Mouse (Mus musculus) right cerebral cortex, adult 2 months (tissue): ENCODE results near the gene Bmp2k.
"Not testable (repeated sequence)": the region's sequence is repeated elsewhere in the genome, so short reads cannot be mapped to it uniquely, and the experiment has no call there.

ENCODE experiments used
- DNase-seq, 2 experiments: peaks; one replicate each; pipeline ENCODE4 v3.0.0; 2021 to 2022; ENCODE audit warnings: low spot score in 2 of 2

Bmp2k gene

DNA sequence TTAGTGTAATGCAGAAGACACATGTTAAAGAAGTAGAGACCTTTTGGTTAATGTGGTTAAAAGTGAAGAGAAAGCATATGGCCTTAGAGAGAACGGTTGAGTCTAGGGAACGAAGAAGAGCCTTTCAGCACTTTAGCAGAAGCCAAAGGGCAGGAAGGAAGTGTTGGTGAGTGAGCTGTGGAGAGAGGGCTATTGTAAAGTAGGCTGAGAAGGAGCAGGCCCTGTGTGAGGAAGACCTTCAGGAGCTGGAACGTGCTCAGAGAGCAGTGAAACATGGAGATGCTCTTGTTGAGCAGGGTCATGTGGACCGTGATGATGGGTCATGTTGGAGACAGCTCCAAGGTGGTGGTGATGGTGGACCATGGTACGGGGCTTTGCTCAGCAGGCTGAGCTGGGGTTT, 4.8 kb downstream of the Bmp2k start:
- DNase-seq, result no peak

DNA sequence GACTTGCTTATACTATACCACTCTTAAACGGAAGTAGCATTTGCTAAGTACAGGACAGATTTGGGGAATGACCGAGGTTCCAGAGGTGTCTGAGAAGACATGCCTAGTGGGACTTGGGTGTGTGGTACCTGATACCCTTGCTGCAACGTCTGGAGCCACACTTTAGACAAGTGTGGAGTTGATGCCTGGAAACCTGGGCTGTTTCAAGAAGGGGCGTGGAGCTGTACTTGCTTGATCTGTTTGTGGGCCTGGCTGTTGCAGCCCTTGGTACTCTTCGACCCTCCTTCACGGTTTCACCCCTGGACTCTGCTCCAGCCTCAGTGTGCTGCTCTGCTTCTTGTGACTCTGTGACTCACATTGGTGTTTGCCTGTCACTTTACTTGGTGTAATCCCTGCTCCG, 5.4 kb downstream of the Bmp2k start:
- DNase-seq, result no peak

DNA sequence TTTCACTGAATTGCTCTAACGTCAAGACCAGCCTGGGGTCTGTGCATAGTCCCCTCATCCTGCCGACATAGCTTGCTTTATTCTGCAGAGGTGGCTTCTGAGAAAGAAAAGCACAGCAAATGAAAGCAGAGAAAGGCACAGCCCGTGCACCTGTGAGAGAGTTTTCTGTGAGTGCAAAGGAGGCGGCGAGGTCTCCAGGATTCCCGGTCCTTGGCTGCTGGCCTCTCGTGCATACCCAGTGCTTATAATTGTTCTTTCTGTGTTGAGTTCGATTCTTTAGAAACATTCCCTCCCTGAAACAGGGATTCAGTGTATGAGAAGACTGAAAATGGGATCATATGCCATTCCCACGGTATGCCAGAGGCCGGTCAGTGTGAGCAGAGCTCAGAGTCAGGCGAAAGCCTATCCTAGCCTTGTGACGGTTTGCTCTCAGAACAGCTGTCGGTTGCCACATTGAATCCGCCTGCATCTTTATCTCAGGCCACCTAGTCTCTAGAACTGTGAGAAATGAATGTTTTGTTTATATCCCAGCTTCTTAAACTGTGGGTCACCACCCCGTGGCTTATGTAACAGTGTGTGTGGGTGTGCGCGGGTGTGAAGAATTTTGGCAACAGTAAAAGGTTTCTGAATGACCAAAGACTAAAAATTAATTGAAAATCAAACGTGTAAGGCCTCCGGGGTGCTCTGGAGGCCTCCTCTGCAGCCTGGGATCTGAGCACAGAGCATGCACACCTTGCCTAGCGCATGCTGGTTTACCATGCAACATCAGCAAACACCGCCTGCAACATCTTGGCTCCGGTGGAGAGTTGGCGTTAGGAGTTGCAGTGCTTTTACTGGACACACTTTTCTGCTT, 6.9 kb downstream of the Bmp2k start:
- DNase-seq, result no peak

DNA sequence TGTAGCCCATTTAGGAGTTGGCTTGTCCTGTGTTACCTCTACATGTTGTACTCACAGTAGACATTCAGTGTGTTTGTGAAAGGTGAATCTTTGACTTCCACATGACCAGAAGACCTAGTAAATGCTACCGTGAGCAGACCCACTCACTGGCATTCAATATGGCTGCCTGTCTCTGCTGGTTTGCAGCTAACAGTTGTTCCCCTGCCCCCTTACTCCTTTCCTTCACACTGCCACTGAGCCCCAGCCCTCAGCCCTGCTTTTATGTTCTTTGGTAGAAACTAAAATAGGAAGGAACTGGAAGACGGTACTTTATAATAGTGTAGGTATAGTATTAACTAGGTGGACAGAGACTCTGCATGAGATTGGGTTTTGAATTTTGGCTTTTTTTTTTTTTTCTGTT, 8.4 kb downstream of the Bmp2k start:
- DNase-seq, result no peak

DNA sequence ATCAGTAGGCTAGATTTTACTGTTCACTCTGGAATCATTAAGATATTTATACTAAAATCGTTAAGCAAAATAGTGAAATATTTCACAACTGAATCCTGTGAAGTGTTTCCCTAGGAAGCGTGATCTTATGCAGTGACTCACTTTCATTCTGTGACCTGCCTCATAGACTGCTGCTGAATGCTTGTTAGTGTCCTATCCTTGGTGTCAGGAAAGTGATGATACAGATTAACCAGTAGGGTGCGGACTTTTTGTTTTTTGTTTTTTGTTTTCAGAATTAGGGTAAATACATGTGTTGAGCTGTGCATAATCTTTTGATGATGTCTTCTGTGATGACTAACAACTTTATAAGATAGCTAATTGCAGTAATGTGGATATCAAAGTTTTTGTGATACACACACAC, 9.4 kb downstream of the Bmp2k start:
- DNase-seq, result no peak

DNA sequence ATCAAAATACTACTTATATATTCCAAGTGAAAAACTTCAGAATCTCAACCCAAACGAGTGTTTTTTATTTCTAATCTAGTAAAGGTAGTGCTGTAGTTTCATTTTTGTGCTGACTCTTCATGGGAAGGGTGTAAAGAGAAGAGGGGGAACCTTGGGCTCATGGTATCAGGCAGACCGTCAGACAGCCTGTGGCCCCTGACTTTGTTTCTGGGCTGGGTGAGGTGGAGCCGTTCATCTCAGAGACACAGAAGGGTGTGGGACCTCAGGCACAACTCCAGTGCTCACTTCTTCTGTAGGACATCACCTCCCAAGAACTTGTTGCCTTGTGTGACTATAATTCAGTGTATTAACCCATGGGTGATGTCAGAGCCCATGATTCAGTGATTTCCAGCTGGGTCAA, 10.0 kb downstream of the Bmp2k start:
- DNase-seq, result no peak

DNA sequence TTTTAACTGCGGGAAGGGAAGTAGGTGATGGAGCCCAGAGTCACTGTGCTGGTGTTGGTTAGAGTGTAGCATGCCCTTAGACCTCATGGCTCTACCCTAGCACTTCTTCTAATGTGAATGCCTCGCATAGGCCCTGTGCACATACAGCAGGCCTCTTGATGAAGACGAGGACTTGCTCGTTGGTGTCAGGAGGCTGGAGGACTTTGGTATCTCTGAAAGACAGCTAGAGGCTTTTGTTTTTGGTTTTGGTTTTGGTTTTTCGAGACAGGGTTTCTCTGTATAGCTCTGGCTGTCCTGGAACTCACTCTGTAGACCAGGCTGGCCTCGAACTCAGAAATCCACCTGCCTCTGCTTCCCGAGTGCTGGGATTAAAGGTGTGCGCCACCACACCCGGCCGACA, 11.7 kb downstream of the Bmp2k start:
- DNase-seq, result not testable (repeated sequence)

DNA sequence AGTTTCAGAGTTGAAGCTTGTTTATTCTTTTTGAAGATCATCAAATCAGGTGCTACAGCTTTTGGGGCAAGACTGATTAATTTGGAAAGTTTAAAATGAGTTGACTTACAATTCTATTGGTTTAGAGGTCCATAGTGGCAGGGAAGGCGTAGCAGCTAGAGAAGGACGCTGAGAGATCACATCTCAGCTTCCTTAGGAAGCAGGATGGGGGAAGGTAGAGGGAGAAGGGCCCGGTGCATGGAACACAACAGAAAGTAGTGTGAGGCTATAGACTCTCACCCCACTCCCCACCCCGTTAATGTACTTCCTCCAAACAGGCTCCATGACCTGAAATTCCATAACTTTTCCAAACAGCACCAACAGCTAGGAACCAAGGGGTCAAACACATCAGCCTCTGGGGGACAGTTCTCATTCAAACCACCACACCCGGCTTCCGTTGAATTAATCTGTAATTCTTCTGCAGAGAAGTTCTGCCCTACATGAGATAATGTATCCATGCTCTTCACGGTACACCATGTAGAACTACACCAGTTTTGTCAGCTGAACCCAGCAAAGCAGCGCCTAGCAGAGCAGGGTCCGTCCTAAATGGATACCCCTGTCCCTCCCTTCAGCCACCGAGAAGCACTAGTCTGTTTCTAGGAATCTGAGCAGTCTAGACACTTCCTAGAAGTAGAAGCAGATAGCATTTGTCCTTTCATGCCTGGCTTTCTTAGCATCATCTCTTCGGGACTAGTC, 12.3 kb downstream of the Bmp2k start:
- DNase-seq, result no peak

DNA sequence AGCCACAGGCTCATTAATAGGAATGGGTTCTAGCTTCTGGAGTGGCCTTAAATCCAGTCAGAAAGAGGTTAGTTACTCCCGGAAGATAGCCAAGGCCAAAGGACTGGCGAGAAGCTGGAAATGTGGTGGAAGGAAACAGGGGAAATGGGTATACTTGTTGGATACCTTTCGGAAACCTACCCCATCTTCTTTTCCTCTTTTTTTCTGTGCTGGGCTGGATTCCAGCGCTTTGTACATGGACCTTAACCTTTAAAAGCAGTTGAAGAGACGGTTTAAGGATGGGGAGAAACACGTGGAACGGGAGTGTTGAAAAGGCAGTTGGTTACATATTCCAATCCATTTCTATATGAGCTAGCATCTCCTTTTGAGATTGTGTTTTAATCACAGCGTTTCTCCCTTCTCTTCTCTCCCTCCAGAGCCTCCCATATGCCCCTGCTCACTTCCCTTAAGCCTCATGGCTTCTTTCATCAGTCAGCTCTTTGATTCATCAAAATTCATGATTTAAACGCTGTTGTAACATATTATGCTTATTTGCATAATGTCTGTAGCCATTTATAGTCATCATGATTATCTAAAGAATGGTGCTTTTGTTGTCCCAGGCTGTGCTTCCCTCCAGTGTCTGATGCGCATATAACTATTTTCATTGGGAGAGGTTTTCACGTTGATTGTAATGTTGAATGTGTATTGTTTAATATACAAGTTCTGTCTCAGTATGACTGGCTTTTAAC, 18.5 kb downstream of the Bmp2k start:
- no peak for DNase-seq

DNA sequence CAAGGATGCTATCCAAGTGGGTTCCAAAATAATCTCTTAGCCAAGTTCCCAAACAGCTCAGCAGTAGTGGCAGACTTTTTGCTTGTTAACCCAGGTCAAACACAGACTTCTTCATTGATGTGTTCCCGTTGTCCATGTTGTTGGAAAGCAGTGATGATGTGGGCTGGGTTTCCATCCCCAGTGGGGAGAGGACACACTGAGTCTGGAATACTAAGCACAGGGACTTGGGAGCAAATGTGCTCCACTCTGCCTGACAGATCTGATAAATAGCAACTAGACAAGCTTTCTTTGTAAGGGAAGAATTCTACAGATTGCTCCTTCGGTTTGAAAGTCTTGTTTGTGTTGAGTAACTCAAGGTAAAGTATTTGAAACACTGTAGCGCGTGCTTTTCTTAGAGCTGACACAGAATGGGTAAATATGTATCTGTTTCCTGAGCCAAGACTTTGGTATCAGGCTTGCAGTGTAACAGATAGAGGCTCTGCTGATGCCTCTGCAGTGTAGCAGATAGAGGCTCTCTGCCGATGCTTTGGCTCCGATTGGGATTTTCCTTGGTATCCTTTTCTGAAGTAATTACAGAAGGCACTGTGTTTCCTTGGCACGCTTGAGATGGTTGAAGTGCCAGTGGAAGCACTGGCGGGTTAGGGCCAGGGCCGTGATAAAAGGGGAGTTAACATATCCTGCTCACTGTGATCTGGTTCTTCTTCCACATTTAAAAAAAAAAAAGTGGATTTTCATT, 19.5 kb downstream of the Bmp2k start:
- DNase-seq, result no peak

DNA sequence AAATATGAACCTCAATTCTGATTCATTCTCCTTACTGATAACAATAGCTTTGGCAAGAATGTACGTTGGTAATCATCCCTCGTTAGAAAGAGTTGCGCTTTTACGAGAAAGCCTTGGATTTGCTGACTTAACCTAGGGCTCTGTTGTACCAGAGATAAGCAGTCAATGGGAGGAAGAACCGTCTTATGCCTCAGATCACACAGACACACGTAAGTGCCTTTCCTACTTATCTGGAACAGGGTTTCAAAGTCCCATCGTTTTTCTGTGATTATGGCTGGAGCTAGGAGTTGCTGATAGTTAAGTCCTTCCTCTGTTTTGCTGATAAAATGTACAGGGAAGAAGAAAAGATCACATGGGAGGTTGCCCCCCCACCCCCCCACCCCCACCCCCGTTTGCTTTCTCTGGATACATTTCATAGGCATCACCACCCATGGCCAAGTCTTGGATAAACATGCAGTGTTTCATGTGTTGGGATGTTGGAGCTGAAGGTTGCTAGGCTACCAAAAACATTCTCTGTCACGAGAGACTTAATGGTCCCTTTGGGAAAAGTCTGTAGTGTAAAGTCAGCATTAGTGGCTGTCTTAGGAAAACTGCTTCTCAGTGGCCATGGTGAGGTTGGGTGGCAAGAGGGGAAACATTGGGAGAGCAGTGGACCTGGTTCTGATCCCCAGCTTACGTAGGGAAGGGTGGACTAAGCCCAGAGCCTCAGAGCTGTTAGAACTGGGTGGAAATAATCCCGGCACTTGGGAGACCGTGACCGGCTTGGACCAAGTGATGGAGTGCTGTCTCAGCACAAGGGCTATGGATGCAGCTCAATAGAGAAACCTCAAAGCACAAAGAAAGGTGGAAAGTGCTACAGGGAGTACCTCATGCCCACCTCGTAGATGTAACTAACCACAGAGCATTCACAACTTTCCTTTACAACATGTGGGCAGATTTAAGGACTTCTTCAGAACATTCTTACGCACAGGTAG, 25.1 kb downstream of the Bmp2k start:
- DNase-seq, result no peak

DNA sequence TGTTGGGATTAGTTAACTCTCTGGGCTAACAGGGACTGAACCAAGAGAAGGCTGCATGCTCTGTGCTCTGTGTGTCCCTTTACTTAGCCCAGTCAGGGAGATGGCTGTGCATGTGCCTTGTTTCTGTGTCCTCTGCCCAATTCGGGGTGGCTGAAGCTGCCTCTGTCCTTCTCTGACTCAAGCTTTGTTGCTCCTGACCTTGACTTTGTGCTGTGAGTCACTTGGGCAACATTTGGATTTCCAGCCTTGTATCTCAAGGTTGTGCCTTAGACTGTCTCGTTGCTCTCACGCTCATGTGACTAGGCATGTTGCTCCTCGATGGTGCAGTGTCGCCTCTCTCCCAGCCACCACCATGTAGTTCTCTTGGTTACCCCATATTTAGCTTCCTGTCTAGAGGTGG, 27.3 kb downstream of the Bmp2k start:
- DNase-seq, result no peak

DNA sequence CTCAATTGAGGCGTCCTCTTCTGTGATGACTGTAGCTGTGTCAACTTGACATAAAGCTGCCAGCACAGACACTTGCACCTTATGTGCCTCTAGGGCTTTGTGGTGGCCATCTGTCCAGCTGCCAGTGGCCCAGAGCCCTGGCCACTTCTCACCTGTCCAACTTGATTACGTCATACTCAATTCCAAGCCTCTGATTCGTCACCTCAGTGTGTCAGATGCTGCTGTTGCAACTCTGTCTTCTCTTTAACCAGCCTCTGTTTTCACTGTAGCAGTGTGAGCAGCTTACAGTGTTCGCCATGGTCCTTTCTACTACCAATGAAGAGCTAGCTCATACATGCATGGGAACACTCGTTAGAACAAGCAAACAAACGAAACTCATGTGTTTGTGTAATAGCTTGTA, 28.2 kb downstream of the Bmp2k start:
- no peak for DNase-seq

DNA sequence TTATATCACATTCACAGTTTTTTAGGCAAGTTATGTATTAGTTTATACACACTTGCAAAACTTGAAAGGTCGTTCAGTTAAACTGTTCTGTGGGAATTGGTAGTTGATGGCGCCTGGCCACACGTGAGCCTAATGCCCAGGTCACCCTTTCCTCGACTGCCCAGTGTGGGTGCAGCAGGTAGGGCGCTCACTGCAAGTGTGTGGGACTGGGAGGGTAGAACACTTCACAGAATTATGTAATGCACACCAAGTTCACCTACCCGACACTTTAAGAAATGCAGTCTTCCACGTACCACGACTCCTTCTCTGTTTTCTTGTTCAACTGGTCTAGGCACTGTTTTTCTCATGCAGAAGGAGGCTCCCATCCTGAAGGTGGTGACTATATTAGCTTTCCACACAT, 30.5 kb downstream of the Bmp2k start:
- no peak for DNase-seq

DNA sequence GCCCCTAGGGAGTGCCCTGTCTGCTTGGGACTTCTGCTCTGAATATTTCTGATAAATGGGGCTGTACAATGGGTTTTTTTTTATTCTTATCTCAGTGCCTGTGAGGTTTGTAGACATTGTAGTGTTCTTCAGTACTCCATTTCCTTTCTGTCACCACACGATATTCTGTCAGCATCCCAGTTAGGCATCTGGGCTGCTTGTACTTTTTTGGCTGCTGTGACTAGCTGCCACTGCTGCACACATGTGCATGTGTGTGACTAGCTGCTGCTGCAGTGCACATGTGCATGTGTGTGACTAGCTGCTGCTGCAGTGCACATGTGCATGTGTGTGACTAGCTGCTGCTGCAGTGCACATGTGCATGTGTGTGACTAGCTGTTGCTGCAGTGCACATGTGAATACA, 31.4 kb downstream of the Bmp2k start:
- DNase-seq, result not testable (repeated sequence)

DNA sequence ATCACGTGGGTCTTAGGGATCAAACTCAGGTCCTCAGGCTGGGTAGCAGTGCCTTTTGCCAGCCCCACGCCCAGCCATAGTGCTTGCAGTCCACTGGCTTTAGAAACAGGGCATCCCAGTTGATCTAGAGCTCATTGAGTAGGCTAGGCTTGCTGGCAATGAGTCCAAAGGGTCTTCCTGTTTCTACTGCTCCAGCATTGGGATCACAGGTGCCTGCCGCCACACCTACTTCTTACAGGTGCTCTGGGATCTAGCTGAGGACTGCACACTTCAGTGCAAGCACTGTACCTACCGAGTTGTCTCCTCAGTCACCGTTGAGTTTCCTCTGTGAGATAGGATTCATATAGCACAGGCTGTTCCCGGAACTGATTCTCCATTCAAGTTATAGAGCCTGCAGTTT, 34.3 kb downstream of the Bmp2k start:
- no peak for DNase-seq

DNA sequence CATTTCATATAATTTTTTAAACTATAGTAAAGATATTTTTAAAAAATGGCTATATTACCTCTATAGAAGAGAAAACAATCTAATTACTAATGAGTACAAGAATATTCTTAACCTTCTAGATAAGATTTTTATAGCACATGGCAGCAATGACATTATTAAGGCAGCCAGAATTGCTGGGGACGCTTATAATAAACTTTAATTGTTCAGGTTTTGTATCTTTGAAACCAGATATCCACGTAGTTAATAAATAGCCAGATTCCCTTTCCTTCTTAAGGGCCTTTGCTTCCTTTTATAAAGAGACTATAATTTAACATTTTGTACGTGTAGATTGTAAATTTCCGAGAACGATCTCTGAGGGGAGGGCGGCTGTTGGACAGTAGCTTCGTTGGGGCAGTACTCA, 47.8 kb downstream of the Bmp2k start:
- no peak for DNase-seq

DNA sequence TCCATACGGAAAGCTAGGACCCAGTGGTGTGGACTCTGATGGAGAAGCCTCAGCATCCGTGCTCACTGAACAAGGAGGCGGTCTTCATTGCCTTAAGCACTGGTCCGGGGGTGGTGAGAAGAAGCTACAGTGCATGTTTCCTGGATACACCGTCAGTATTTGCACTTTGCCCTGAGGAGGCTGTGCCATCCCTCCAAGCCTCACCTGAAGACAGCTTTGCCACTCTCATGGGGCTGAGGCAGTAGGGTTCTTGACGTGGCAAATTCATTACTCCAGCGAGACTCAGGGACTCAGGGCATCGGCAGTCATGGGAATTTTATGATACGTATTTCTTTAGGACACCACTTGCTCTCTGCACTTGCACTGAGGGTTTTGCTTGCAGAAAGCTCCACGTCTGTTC, 49.2 kb downstream of the Bmp2k start:
- no peak for DNase-seq

DNA sequence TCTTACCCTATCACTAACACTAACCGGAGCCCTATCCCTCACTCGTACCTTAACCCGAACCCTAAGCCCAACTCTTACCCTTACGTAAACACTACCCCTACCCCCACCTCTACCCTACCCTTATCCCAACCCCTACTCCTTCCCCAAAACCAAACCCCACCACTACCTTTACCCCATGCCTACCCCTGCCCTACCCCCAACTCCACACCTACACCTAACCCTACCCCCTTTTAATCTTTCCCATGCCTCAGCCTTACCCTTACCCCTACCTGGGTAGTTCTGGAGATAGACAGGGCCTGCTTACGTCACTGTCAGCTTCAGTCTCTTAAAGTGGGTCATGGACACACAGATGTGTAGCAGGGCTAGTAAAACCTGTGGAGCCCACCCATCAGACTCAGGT, 51.4 kb downstream of the Bmp2k start:
- DNase-seq, result no peak

DNA sequence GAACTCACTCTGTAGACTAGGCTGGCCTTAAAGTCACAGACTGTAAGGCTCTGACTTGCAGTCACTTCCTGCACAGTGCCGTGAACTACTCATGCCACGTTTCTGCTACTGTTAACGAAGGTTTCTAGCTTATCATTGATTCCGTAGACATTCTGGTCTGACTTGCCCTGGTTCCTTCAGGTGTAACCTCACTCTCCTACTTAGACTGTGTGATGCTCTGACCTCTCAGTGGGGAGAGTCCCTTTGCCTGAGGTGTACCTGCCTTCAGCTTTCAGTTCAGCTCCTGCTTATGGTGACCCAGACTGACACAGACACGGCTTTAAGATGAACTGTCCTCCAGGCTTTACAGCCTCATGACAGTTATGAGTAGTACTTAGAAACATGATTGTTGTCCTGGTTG, 56.7 kb downstream of the Bmp2k start:
- no peak for DNase-seq

DNA sequence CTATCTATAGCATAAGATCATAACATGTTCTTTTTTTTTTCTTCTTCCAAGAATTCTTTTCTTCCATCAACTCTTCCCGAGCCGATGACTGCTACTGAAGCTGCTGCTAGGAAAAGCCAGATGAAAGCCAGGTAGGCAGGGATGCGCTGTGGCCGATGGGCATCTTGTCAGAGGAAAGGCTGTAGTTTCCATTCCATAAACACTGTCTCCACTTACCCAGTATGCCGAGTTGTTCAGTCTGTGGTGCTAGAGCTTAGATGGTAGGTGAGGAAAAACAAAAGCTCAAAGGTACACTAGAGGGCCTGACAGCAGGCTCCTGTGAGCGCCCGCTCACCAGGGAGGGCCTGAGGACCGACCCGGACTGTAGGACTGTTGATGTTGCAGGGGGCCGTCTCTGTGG, 57.3 kb downstream of the Bmp2k start:
- no peak for DNase-seq
